Mouse (Mus musculus) G1E (cell line): ENCODE measurements around the gene Rnase4.

ENCODE experiments used
- CTCF ChIP-seq: IDR thresholded peaks from 2 replicates; pipeline ENCODE4 v1.5.1; 2012; ENCODE audit warnings: low read depth, low read length, inconsistent platforms, mixed read lengths
- POLR2AphosphoS5 ChIP-seq: IDR thresholded peaks from 2 replicates; pipeline ENCODE4 v1.6.1; 2012; ENCODE audit warnings: low read depth, low read length, inconsistent platforms; ENCODE audit not compliant: insufficient replicate concordance

- TF ChIP-seq POLR2AphosphoS5 (no peak), CTCF (no peak)
Observed at GRCm38 (mm10) chr14:51041769-51042168, 49.1 kb upstream of the Rnase4 start, which contains the start of gene Rnase9.
